Mouse (Mus musculus) stomach, embryonic 15.5 days (tissue): ENCODE data around the gene Rimklb. TPM values are rescaled to one million over a fixed set of nuclear protein-coding genes. Genes with fewer than 3 reads are reported as not detected.

ENCODE experiments used
- ATAC-seq: fragments of 200-750 bp; cut with Nextera tagmentation; 2 replicates; pipeline ENCODE4 v1.8.0; 2017; ENCODE audit warnings: low read depth, moderate number of reproducible peaks, moderate TSS enrichment; ENCODE audit not compliant: insufficient read depth, low FRiP score
- H3K27ac ChIP-seq: fragments of 300-500 bp; sonication (generic); 2 replicates; pipeline ENCODE4 v1.5.1; 2015; ENCODE audit warnings: mild to moderate bottlenecking, inconsistent platforms
- H3K27me3 ChIP-seq: fragments of 300-500 bp; sonication (generic); replicated peaks from 2 replicates; pipeline ENCODE4 v1.6.1; 2015; ENCODE audit warnings: inconsistent platforms
- H3K36me3 ChIP-seq: fragments of 300-500 bp; sonication (generic); 2 replicates; pipeline ENCODE4 v1.6.1; 2015; ENCODE audit warnings: inconsistent platforms
- H3K4me1 ChIP-seq: fragments of 300-500 bp; sonication (generic); 2 replicates; pipeline ENCODE4 v1.6.1; 2015; ENCODE audit warnings: inconsistent platforms
- H3K4me2 ChIP-seq: fragments of 300-500 bp; sonication (generic); 2 replicates; pipeline ENCODE4 v1.6.1; 2015; ENCODE audit warnings: mild to moderate bottlenecking, inconsistent platforms
- H3K4me3 ChIP-seq: fragments of 300-500 bp; sonication (generic); replicated peaks from 2 replicates; pipeline ENCODE4 v1.5.1; 2015; ENCODE audit warnings: inconsistent platforms
- H3K9ac ChIP-seq: fragments of 300-500 bp; sonication (generic); 2 replicates; pipeline ENCODE4 v1.6.1; 2015; ENCODE audit warnings: inconsistent platforms
- H3K9me3 ChIP-seq: fragments of 300-500 bp; sonication (generic); 2 replicates; pipeline ENCODE4 v1.6.1; 2016; ENCODE audit warnings: inconsistent platforms
- WGBS: fragments of 180-500 bp; shearing (Covaris S2); methylation state at CpG from one replicate; pipeline ENCODE4 v1.1.7; 2015; 5-methylcytosine and 5-hydroxymethylcytosine counted together
- polyA plus RNA-seq: library from polyadenylated mRNA; unstranded; fragments of >200 nt; fragmentation: Nextera tagmentation; extraction: Ambion mirVana; gene quantifications from 2 replicates; pipeline ENCODE4 v1.2.1, GENCODE M21; 2015

Gene Rimklb
- polyA plus RNA-seq, 1 experiment from 2014 or later, result 8.4 TPM

GRCm38 (mm10) chr6:122469030-122469640 is 29.4 kb downstream of the Rimklb start:
- ATAC-seq, result no peak
- Histone ChIP-seq H3K27ac (no peak overlapping the region), H3K36me3 (no peaks in the 10 kb centered on the region), H3K9me3 (no peaks in the 10 kb centered on the region), H3K4me2 (no peak overlapping the region), H3K9ac (no peak overlapping the region), H3K27me3 (no peaks in the 10 kb centered on the region), H3K4me3 (no peak overlapping the region), H3K4me1 (no peaks in the 10 kb centered on the region)
- WGBS, result 90% methylated on average over 15 of the region's 15 CpGs

- no peaks in the 10 kb centered on the region for H3K27me3 ChIP-seq
- 85% methylated on average over 3 of the region's 3 CpGs for WGBS
- ATAC-seq, result no peak
- H3K4me3 ChIP-seq, result no peak overlapping the region
- H3K9me3 ChIP-seq, result no peaks in the 10 kb centered on the region
- no peak overlapping the region for H3K9ac ChIP-seq
- no peak overlapping the region for H3K4me2 ChIP-seq
- H3K27ac ChIP-seq, result no peak overlapping the region
- no peaks in the 10 kb centered on the region for H3K36me3 ChIP-seq
- no peaks in the 10 kb centered on the region for H3K4me1 ChIP-seq
Observed at GRCm38 (mm10) chr6:122466092-122466713, 32.4 kb downstream of the Rimklb start.

GRCm38 (mm10) chr6:122458946-122459693 is 39.4 kb downstream of the Rimklb start:
- no peaks in the 10 kb centered on the region for H3K4me1 ChIP-seq
- no peak overlapping the region for H3K4me2 ChIP-seq
- H3K9ac ChIP-seq, result no peak overlapping the region
- H3K4me3 ChIP-seq, result no peak overlapping the region
- no peaks in the 10 kb centered on the region for H3K36me3 ChIP-seq
- H3K9me3 ChIP-seq, result no peaks in the 10 kb centered on the region
- WGBS, result 85% methylated on average over 8 of the region's 8 CpGs
- H3K27ac ChIP-seq, result no peak overlapping the region
- H3K27me3 ChIP-seq, result no peaks in the 10 kb centered on the region
- ATAC-seq, result no peak

GRCm38 (mm10) chr6:122447848-122448247 is 50.7 kb downstream of the Rimklb start:
- no peak overlapping the region for H3K27ac ChIP-seq
- H3K4me1 ChIP-seq, result no peaks in the 10 kb centered on the region
- H3K4me2 ChIP-seq, result no peak overlapping the region
- WGBS, result 92% methylated on average over 7 of the region's 7 CpGs
- no peaks in the 10 kb centered on the region for H3K9me3 ChIP-seq
- H3K36me3 ChIP-seq, result no peaks in the 10 kb centered on the region
- no peak overlapping the region for H3K9ac ChIP-seq
- H3K27me3 ChIP-seq, result no peaks in the 10 kb centered on the region
- ATAC-seq, result no peak
- no peak overlapping the region for H3K4me3 ChIP-seq

GRCm38 (mm10) chr6:122445215-122445614 is 53.3 kb downstream of the Rimklb start:
- no peak overlapping the region for H3K4me3 ChIP-seq
- ATAC-seq, result no peak

GRCm38 (mm10) chr6:122440632-122441226 is 57.8 kb downstream of the Rimklb start:
- WGBS, result 78% methylated on average over 4 of the region's 4 CpGs
- no peaks in the 10 kb centered on the region for H3K4me1 ChIP-seq
- no peak for ATAC-seq

More at GRCm38 (mm10) chr6:122445215-122445614, 53.3 kb downstream of the Rimklb start:
- Histone ChIP-seq H3K4me2 (no peak overlapping the region), H3K27ac (no peak overlapping the region), H3K36me3 (no peaks in the 10 kb centered on the region), H3K9ac (no peak overlapping the region), H3K9me3 (no peaks in the 10 kb centered on the region), H3K4me1 (no peaks in the 10 kb centered on the region), H3K27me3 (no peaks in the 10 kb centered on the region)
- 74% methylated on average over 6 of the region's 6 CpGs for WGBS

GRCm38 (mm10) chr6:122439249-122439648 is 59.3 kb downstream of the Rimklb start:
- no peaks in the 10 kb centered on the region for H3K36me3 ChIP-seq
- no peak overlapping the region for H3K4me3 ChIP-seq
- no peak overlapping the region for H3K4me2 ChIP-seq
- no peak for ATAC-seq
- no peak overlapping the region for H3K9ac ChIP-seq
- H3K4me1 ChIP-seq, result no peaks in the 10 kb centered on the region
- H3K27me3 ChIP-seq, result no peaks in the 10 kb centered on the region
- WGBS, result 81% methylated on average over 4 of the region's 4 CpGs
- no peak overlapping the region for H3K27ac ChIP-seq
- no peaks in the 10 kb centered on the region for H3K9me3 ChIP-seq

More at GRCm38 (mm10) chr6:122440632-122441226, 57.8 kb downstream of the Rimklb start:
- Histone ChIP-seq H3K9me3 (no peaks in the 10 kb centered on the region), H3K27ac (no peak overlapping the region), H3K36me3 (no peaks in the 10 kb centered on the region), H3K9ac (no peak overlapping the region), H3K4me3 (no peak overlapping the region), H3K4me2 (no peak overlapping the region), H3K27me3 (no peaks in the 10 kb centered on the region)

GRCm38 (mm10) chr6:122435270-122435669 is 63.3 kb downstream of the Rimklb start:
- Histone ChIP-seq H3K4me2 (no peak overlapping the region), H3K27ac (no peak overlapping the region), H3K9ac (no peak overlapping the region), H3K27me3 (no peaks in the 10 kb centered on the region), H3K4me1 (no peaks in the 10 kb centered on the region), H3K9me3 (no peaks in the 10 kb centered on the region), H3K36me3 (no peaks in the 10 kb centered on the region), H3K4me3 (no peak overlapping the region)
- no peak for ATAC-seq
- whole genome bisulfite sequencing, result 94% methylated on average over 2 of the region's 2 CpGs

- Histone ChIP-seq H3K9me3 (no peaks in the 10 kb centered on the region), H3K9ac (no peak overlapping the region)
- WGBS, result 81% methylated on average over 7 of the region's 7 CpGs
Observed at GRCm38 (mm10) chr6:122427456-122427855, 71.1 kb downstream of the Rimklb start.

GRCm38 (mm10) chr6:122417015-122417414 is 81.5 kb downstream of the Rimklb start:
- no peak for ATAC-seq
- Histone ChIP-seq H3K27me3 (no peaks in the 10 kb centered on the region), H3K9me3 (no peaks in the 10 kb centered on the region), H3K4me1 (no peaks in the 10 kb centered on the region), H3K27ac (no peak overlapping the region), H3K4me2 (no peak overlapping the region), H3K4me3 (no peak overlapping the region), H3K36me3 (no peaks in the 10 kb centered on the region), H3K9ac (no peak overlapping the region)
- 69% methylated on average over 7 of the region's 7 CpGs for WGBS

More at GRCm38 (mm10) chr6:122427456-122427855, 71.1 kb downstream of the Rimklb start:
- Histone ChIP-seq H3K4me3 (no peak overlapping the region), H3K4me2 (no peak overlapping the region), H3K4me1 (no peaks in the 10 kb centered on the region), H3K27me3 (no peaks in the 10 kb centered on the region), H3K27ac (no peak overlapping the region), H3K36me3 (no peaks in the 10 kb centered on the region)
- no peak for ATAC-seq

GRCm38 (mm10) chr6:122416347-122416746 is 82.2 kb downstream of the Rimklb start:
- no peak for ATAC-seq
- H3K9ac ChIP-seq, result no peak overlapping the region
- no peak overlapping the region for H3K27ac ChIP-seq
- H3K36me3 ChIP-seq, result no peaks in the 10 kb centered on the region
- no peak overlapping the region for H3K4me3 ChIP-seq
- WGBS, result 69% methylated on average over 4 of the region's 4 CpGs
- H3K9me3 ChIP-seq, result no peaks in the 10 kb centered on the region
- H3K27me3 ChIP-seq, result no peaks in the 10 kb centered on the region
- H3K4me2 ChIP-seq, result no peak overlapping the region
- no peaks in the 10 kb centered on the region for H3K4me1 ChIP-seq

GRCm38 (mm10) chr6:122411281-122411680 is 87.3 kb downstream of the Rimklb start:
- H3K27me3 ChIP-seq, result no peaks in the 10 kb centered on the region
- H3K27ac ChIP-seq, result no peak overlapping the region
- WGBS, result 81% methylated on average over 8 of the region's 8 CpGs
- H3K9me3 ChIP-seq, result no peaks in the 10 kb centered on the region
- no peak overlapping the region for H3K9ac ChIP-seq
- ATAC-seq, result no peak
- no peaks in the 10 kb centered on the region for H3K36me3 ChIP-seq
- H3K4me3 ChIP-seq, result no peak overlapping the region
- no peaks in the 10 kb centered on the region for H3K4me1 ChIP-seq
- H3K4me2 ChIP-seq, result no peak overlapping the region
